In genomic region chr5:34242224-34242963, GRCm38 (mm10) we compare ENCODE assay signal across 8 mouse cellular contexts. TPM values are rescaled to one million over a fixed set of nuclear protein-coding genes. Genes with fewer than 3 reads are reported as not detected.
DNase-seq lines count a peak whose midpoint lies in the region; ATAC-seq and TF ChIP-seq lines count a peak whose summit lies in the region.

No protein-coding gene starts in this region.

- TF ChIP-seq POLR2A in bone marrow macrophage, adult 2 months (IDR thresholded peaks at IDR 0.05; ENCODE audit: borderline replicate concordance, low read depth, low read length) = no peak

- WGBS in hindbrain, postnatal 0 days = 21% methylated on average over 15 of the region's 15 CpGs
- 44% methylated on average over 15 of the region's 15 CpGs for WGBS in neural tube, embryonic 14.5 days

- DNase-seq in embryo, embryonic 10 days (ENCODE audit: low spot score) = peak; percentile 43
- DNase-seq in embryo, embryonic 9.5 days (ENCODE audit: extremely low spot score) = no peak
- DNase-seq in gastrocnemius, postnatal 10 days = peak; percentile 31
- peak; percentile 73 for DNase-seq in hindbrain, postnatal 0 days (ENCODE audit: low spot score)
- DNase-seq in left cerebral cortex, postnatal 36 days (ENCODE audit: low spot score in 2 of 2) = peak; percentile 78 to 82

- intact Hi-C loops in left cerebral cortex, postnatal 36 days (cut with DNase I) = loop anchor here (2.0 kb wide), 1 partner anchor 32 kb away; no protein-coding TSS in a partner anchor

- H3K27me3 ChIP-seq in hindbrain, postnatal 0 days (ENCODE audit: insufficient read depth, low read length) = no peaks in the 10 kb centered on the region
- no peaks in the 10 kb centered on the region for H3K27me3 ChIP-seq in neural tube, embryonic 14.5 days (ENCODE audit: control insufficient read depth, insufficient read depth, low read length)

- ATAC-seq in hindbrain, postnatal 0 days = peak; percentile 86
- peak; percentile 54; the same call in 1 of the 2 replicates for ATAC-seq in neural tube, embryonic 14.5 days (ENCODE audit: low read depth)
- no peak for ATAC-seq in erythroid progenitor cell, adult 5-6 weeks (replicated peaks; ENCODE audit: low FRiP score, poor library complexity, severe bottlenecking)

- peak overlapping the region; percentile 99 for H3K27ac ChIP-seq in bone marrow macrophage, adult 2 months (ENCODE audit: insufficient read depth, low read depth, low read length)
- peak overlapping the region; percentile 42; the same call in 1 of the 2 replicates for H3K27ac ChIP-seq in hindbrain, postnatal 0 days
- no peak overlapping the region for H3K27ac ChIP-seq in neural tube, embryonic 14.5 days (ENCODE audit: low read depth, low read length)

- peak overlapping the region; percentile 6 for H3K4me2 ChIP-seq in hindbrain, postnatal 0 days (ENCODE audit: low read depth, low read length)
- H3K4me2 ChIP-seq in neural tube, embryonic 14.5 days (ENCODE audit: low read depth, low read length) = no peak overlapping the region

- H3K4me1 ChIP-seq in bone marrow macrophage, adult 2 months (ENCODE audit: control insufficient read depth, insufficient read depth, low read length) = peaks cover 61% of the 10 kb centered on the region
- H3K4me1 ChIP-seq in hindbrain, postnatal 0 days (ENCODE audit: insufficient read depth, low read length) = peaks cover 9% of the 10 kb centered on the region
- H3K4me1 ChIP-seq in neural tube, embryonic 14.5 days (ENCODE audit: control insufficient read depth, insufficient read depth, low read length) = 0 out of 2 replicates have a peak, but pooled peaks cover 5% of the 10 kb centered on the region

- peak overlapping the region; percentile 27 for H3K4me3 ChIP-seq in bone marrow macrophage, adult 2 months (ENCODE audit: insufficient read depth, low read length)
- no peak overlapping the region for H3K4me3 ChIP-seq in hindbrain, postnatal 0 days (ENCODE audit: low read length)
- no peak overlapping the region for H3K4me3 ChIP-seq in neural tube, embryonic 14.5 days (ENCODE audit: low read depth, low read length)

- no peak overlapping the region for H3K9ac ChIP-seq in hindbrain, postnatal 0 days (replicated peaks; ENCODE audit: low read length)
- H3K9ac ChIP-seq in neural tube, embryonic 14.5 days (replicated peaks; ENCODE audit: low read depth, low read length) = no peak overlapping the region

- no peaks in the 10 kb centered on the region for H3K36me3 ChIP-seq in hindbrain, postnatal 0 days (ENCODE audit: insufficient read depth, low read length)
- H3K36me3 ChIP-seq in neural tube, embryonic 14.5 days (ENCODE audit: control insufficient read depth, insufficient read depth, low read length) = no peaks in the 10 kb centered on the region

- no peaks in the 10 kb centered on the region for H3K9me3 ChIP-seq in hindbrain, postnatal 0 days (ENCODE audit: low read length)
- H3K9me3 ChIP-seq in neural tube, embryonic 14.5 days (ENCODE audit: control insufficient read depth, low read length) = no peaks in the 10 kb centered on the region

- TF ChIP-seq CTCF in bone marrow macrophage, adult 2 months (IDR thresholded peaks at IDR 0.05; ENCODE audit: low read depth, low read length) = no peak
- no peak for TF ChIP-seq CTCF in hindbrain, postnatal 0 days (IDR thresholded peaks at IDR 0.05; ENCODE audit: low read depth)

RNA-seq across cellular contexts. Expression of gene Zfyve28, which starts 45.9 kb away (rescaled TPM):
- 41.2 and 50.9 TPM in 2 replicates for polyA plus RNA-seq in bone marrow macrophage, adult 2 months (2012; ENCODE audit: insufficient read depth, insufficient read length, missing spikeins)
- 1 to 10 TPM; 1.1 to 1.5 TPM for total RNA-seq in gastrocnemius, postnatal 10 days (2021)
- 10.1 and 13.9 TPM in 2 replicates for total RNA-seq in hindbrain, postnatal 0 days (2014; rRNA removed)
- polyA plus RNA-seq in hindbrain, postnatal 0 days (2015; fragmentation: Nextera tagmentation; extraction: Ambion mirVana) = 3.0 and 3.8 TPM in 2 replicates
- 10 to 100 TPM; 53.1 to 55.3 TPM for total RNA-seq in left cerebral cortex, postnatal 36 days (2021)
- polyA plus RNA-seq in neural tube, embryonic 14.5 days (2014; fragmentation: Nextera tagmentation; extraction: Ambion mirVana) = 4.5 and 5.9 TPM in 2 replicates
- total RNA-seq in erythroid progenitor cell, adult 5-6 weeks (2015; ENCODE audit: low replicate concordance) = not detected in 2 replicates
- 0.30 TPM in 1 of 2 replicates, not detected in the other for total RNA-seq in erythroid progenitor cell, adult 5-6 weeks (2017; ENCODE audit: low replicate concordance)

RNA-seq across cellular contexts. Expression of gene Cfap99, which starts 46.0 kb away (rescaled TPM):
- polyA plus RNA-seq in bone marrow macrophage, adult 2 months (2012; ENCODE audit: insufficient read depth, insufficient read length, missing spikeins) = not detected in 2 replicates
- under 1 TPM in 1 of 2 experiments, not detected in 1; 0.12 TPM for total RNA-seq in gastrocnemius, postnatal 10 days (2021)
- 0.97 TPM in 1 of 2 replicates, not detected in the other for total RNA-seq in hindbrain, postnatal 0 days (2014; rRNA removed)
- polyA plus RNA-seq in hindbrain, postnatal 0 days (2015; fragmentation: Nextera tagmentation; extraction: Ambion mirVana) = 0.13 and 0.19 TPM in 2 replicates
- total RNA-seq in left cerebral cortex, postnatal 36 days (2021) = 1 to 10 TPM in 1 of 2 experiments, under 1 TPM in 1; 0.96 to 1.5 TPM
- polyA plus RNA-seq in neural tube, embryonic 14.5 days (2014; fragmentation: Nextera tagmentation; extraction: Ambion mirVana) = 0.09 and 0.12 TPM in 2 replicates
- not detected in 2 replicates for total RNA-seq in erythroid progenitor cell, adult 5-6 weeks (2015; ENCODE audit: low replicate concordance)
- not detected in 2 replicates for total RNA-seq in erythroid progenitor cell, adult 5-6 weeks (2017; ENCODE audit: low replicate concordance)

RNA-seq across cellular contexts. Expression of gene Mxd4, which starts 54.9 kb away (rescaled TPM):
- 112 and 116 TPM in 2 replicates for polyA plus RNA-seq in bone marrow macrophage, adult 2 months (2012; ENCODE audit: insufficient read depth, insufficient read length, missing spikeins)
- total RNA-seq in gastrocnemius, postnatal 10 days (2021) = 10 to 100 TPM; 57.0 to 58.8 TPM
- 73.3 and 99.1 TPM in 2 replicates for total RNA-seq in hindbrain, postnatal 0 days (2014; rRNA removed)
- 22.0 and 23.5 TPM in 2 replicates for polyA plus RNA-seq in hindbrain, postnatal 0 days (2015; fragmentation: Nextera tagmentation; extraction: Ambion mirVana)
- total RNA-seq in left cerebral cortex, postnatal 36 days (2021) = 10 to 100 TPM; 86.5 to 86.9 TPM
- polyA plus RNA-seq in neural tube, embryonic 14.5 days (2014; fragmentation: Nextera tagmentation; extraction: Ambion mirVana) = 26.7 and 36.2 TPM in 2 replicates
- 4.7 and 7.1 TPM in 2 replicates for total RNA-seq in erythroid progenitor cell, adult 5-6 weeks (2015; ENCODE audit: low replicate concordance)
- 3.6 and 13.6 TPM in 2 replicates for total RNA-seq in erythroid progenitor cell, adult 5-6 weeks (2017; ENCODE audit: low replicate concordance)
